Mouse (Mus musculus): Measurements from ENCODE around the gene Pi4k2a. TPM values are rescaled to one million over a fixed set of nuclear protein-coding genes. Genes with fewer than 3 reads are reported as not detected.
"Not testable (repeated sequence)": the region's sequence is repeated elsewhere in the genome, so short reads cannot be mapped to it uniquely, and the experiment has no call there.

Pi4k2a gene
- polyA plus RNA-seq, 1 experiment from 2014 or later: 28.2 TPM

- no peaks in the 10 kb centered on the region for H3K27me3 ChIP-seq (replicated peaks; ENCODE audit: control insufficient read depth, insufficient read depth, low read length)
- H3K9me3 ChIP-seq (ENCODE audit: control insufficient read depth, low read length): no peaks in the 10 kb centered on the region
- H3K4me3 ChIP-seq (ENCODE audit: low read depth, low read length): no peak overlapping the region
- no peak overlapping the region for H3K9ac ChIP-seq (ENCODE audit: low read depth, low read length)
- no peak overlapping the region for H3K27ac ChIP-seq (replicated peaks; ENCODE audit: low read depth, low read length)
- peaks cover 30% of the 10 kb centered on the region; the same call in 1 of the 2 replicates for H3K36me3 ChIP-seq (ENCODE audit: control insufficient read depth, insufficient read depth, low read length)
- no peaks in the 10 kb centered on the region for H3K4me1 ChIP-seq (ENCODE audit: control insufficient read depth, insufficient read depth, low read length)
- 91% methylated on average over 2 of the region's 2 CpGs for whole genome bisulfite sequencing
- no peak overlapping the region for H3K4me2 ChIP-seq (ENCODE audit: low read depth, low read length)
- DNase-seq (ENCODE audit: low spot score): no peak
- no peak for ATAC-seq (ENCODE audit: low read depth)
Observed at GRCm38 (mm10) chr19:42075051-42075450, 15.2 kb upstream of the Pi4k2a start.

GRCm38 (mm10) chr19:42075992-42076391 lies 14.3 kb upstream of the Pi4k2a start:
- no peaks in the 10 kb centered on the region for H3K27me3 ChIP-seq (replicated peaks; ENCODE audit: control insufficient read depth, insufficient read depth, low read length)
- peaks cover 30% of the 10 kb centered on the region; the same call in 1 of the 2 replicates for H3K36me3 ChIP-seq (ENCODE audit: control insufficient read depth, insufficient read depth, low read length)
- 89% methylated on average over 16 of the region's 16 CpGs for WGBS

DNA sequence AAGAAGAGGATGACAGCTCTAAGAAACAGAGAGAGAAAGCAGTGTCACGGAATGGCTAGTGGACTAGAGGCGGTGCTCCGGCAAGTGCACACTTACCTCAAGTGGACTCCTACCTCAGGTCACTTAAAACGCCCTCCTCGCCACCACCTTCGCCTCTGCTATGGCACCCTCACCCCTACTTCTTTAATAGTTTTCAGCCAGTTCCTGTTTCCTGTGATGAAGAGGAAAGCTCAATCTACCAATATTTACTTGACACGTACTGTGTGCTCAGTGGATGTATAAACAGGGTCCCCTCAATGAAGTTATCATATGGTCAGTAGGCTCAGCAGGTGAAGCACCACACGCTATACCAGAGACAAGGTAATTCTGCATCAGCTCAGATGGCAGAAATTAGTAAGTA lies 11.7 kb upstream of the Pi4k2a start:
- Histone ChIP-seq H3K4me1 (ENCODE audit: control insufficient read depth, insufficient read depth, low read length) (no peaks in the 10 kb centered on the region), H3K27me3 (replicated peaks; ENCODE audit: control insufficient read depth, insufficient read depth, low read length) (no peaks in the 10 kb centered on the region), H3K9ac (ENCODE audit: low read depth, low read length) (no peak overlapping the region), H3K4me3 (ENCODE audit: low read depth, low read length) (no peak overlapping the region), H3K36me3 (ENCODE audit: control insufficient read depth, insufficient read depth, low read length) (peaks cover 28% of the 10 kb centered on the region; the same call in 1 of the 2 replicates), H3K4me2 (ENCODE audit: low read depth, low read length) (no peak overlapping the region), H3K27ac (replicated peaks; ENCODE audit: low read depth, low read length) (no peak overlapping the region), H3K9me3 (ENCODE audit: control insufficient read depth, low read length) (no peaks in the 10 kb centered on the region)
- no peak for DNase-seq (ENCODE audit: low spot score)
- no peak for ATAC-seq (ENCODE audit: low read depth)
- WGBS: 94% methylated on average over 8 of the region's 8 CpGs

More at GRCm38 (mm10) chr19:42075992-42076391, 14.3 kb upstream of the Pi4k2a start:
- H3K9me3 ChIP-seq (ENCODE audit: control insufficient read depth, low read length): no peaks in the 10 kb centered on the region
- no peak overlapping the region for H3K4me3 ChIP-seq (ENCODE audit: low read depth, low read length)
- H3K4me1 ChIP-seq (ENCODE audit: control insufficient read depth, insufficient read depth, low read length): no peaks in the 10 kb centered on the region
- no peak overlapping the region for H3K27ac ChIP-seq (replicated peaks; ENCODE audit: low read depth, low read length)
- no peak overlapping the region for H3K4me2 ChIP-seq (ENCODE audit: low read depth, low read length)
- ATAC-seq (ENCODE audit: low read depth) (no peak), DNase-seq (ENCODE audit: low spot score) (no peak)
- no peak overlapping the region for H3K9ac ChIP-seq (ENCODE audit: low read depth, low read length)

GRCm38 (mm10) chr19:42079006-42079405 lies 11.3 kb upstream of the Pi4k2a start:
- Histone ChIP-seq H3K4me3 (ENCODE audit: low read depth, low read length) (no peak overlapping the region), H3K4me2 (ENCODE audit: low read depth, low read length) (no peak overlapping the region), H3K27me3 (replicated peaks; ENCODE audit: control insufficient read depth, insufficient read depth, low read length) (no peaks in the 10 kb centered on the region), H3K27ac (replicated peaks; ENCODE audit: low read depth, low read length) (no peak overlapping the region), H3K9me3 (ENCODE audit: control insufficient read depth, low read length) (no peaks in the 10 kb centered on the region), H3K9ac (ENCODE audit: low read depth, low read length) (no peak overlapping the region), H3K4me1 (ENCODE audit: control insufficient read depth, insufficient read depth, low read length) (no peaks in the 10 kb centered on the region), H3K36me3 (ENCODE audit: control insufficient read depth, insufficient read depth, low read length) (peaks cover 24% of the 10 kb centered on the region; the same call in 1 of the 2 replicates)
- no peak for DNase-seq (ENCODE audit: low spot score)
- ATAC-seq (ENCODE audit: low read depth): no peak
- 95% methylated on average over 12 of the region's 12 CpGs for WGBS

DNA sequence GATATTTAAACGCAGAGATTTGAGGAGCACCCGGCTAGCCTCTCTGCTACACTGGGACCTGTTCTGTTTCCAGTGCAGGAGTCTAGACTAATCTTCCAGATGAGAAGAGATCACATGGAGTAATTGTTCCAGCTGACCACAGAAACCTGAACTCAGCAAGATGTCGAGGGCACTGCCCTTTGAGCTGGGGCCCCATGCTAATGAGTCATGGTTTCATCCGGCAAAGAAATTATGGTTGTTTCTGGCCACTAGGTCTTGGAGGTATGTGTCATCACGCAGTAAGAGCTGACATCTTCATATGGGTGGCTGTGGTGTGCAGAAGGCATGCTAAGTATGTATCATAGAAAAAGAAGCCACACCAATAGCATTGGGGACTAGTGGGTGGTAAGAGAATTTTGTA lies 10.3 kb upstream of the Pi4k2a start:
- DNase-seq (ENCODE audit: low spot score) (no peak), ATAC-seq (ENCODE audit: low read depth) (no peak)
- Histone ChIP-seq H3K4me2 (ENCODE audit: low read depth, low read length) (no peak overlapping the region), H3K27ac (replicated peaks; ENCODE audit: low read depth, low read length) (no peak overlapping the region), H3K27me3 (replicated peaks; ENCODE audit: control insufficient read depth, insufficient read depth, low read length) (no peaks in the 10 kb centered on the region), H3K9me3 (ENCODE audit: control insufficient read depth, low read length) (no peaks in the 10 kb centered on the region), H3K4me1 (ENCODE audit: control insufficient read depth, insufficient read depth, low read length) (no peaks in the 10 kb centered on the region), H3K4me3 (ENCODE audit: low read depth, low read length) (no peak overlapping the region), H3K36me3 (ENCODE audit: control insufficient read depth, insufficient read depth, low read length) (peaks cover 15% of the 10 kb centered on the region; the same call in 1 of the 2 replicates), H3K9ac (ENCODE audit: low read depth, low read length) (no peak overlapping the region)
- WGBS: 72% methylated on average over 5 of the region's 5 CpGs

DNA sequence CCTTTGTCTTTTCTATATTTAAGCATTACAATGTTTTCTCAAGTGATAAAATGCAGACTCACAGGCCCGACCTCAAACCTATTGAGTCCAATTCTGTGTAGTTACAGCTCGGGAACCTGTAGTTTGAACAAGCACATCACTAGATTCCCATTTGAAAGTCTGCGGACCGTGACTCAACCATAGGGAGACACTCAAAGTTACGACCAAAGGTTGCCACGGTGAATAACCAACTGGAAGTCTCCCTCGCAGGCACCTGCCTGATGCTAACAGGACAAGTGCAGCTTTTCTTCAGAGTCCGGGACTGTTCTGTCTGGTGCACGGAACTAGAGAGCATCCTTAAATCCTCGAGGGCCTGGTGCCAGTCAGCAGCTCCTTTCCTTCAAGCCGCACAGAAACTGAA lies 9.8 kb upstream of the Pi4k2a start:
- H3K9me3 ChIP-seq (ENCODE audit: control insufficient read depth, low read length): no peaks in the 10 kb centered on the region
- no peak overlapping the region for H3K4me3 ChIP-seq (ENCODE audit: low read depth, low read length)
- H3K36me3 ChIP-seq (ENCODE audit: control insufficient read depth, insufficient read depth, low read length): peaks cover 10% of the 10 kb centered on the region; the same call in 1 of the 2 replicates
- no peak overlapping the region for H3K4me2 ChIP-seq (ENCODE audit: low read depth, low read length)
- DNase-seq (ENCODE audit: low spot score) (no peak), ATAC-seq (ENCODE audit: low read depth) (no peak)
- H3K27me3 ChIP-seq (replicated peaks; ENCODE audit: control insufficient read depth, insufficient read depth, low read length): no peaks in the 10 kb centered on the region
- 0 out of 2 replicates have a peak, but pooled peaks cover under 1% of the 10 kb centered on the region for H3K4me1 ChIP-seq (ENCODE audit: control insufficient read depth, insufficient read depth, low read length)
- 80% methylated on average over 11 of the region's 11 CpGs for WGBS
- H3K27ac ChIP-seq (replicated peaks; ENCODE audit: low read depth, low read length): no peak overlapping the region
- no peak overlapping the region for H3K9ac ChIP-seq (ENCODE audit: low read depth, low read length)

GRCm38 (mm10) chr19:42081613-42082012 lies 8.7 kb upstream of the Pi4k2a start:
- not testable (repeated sequence) for H3K4me1 ChIP-seq (ENCODE audit: control insufficient read depth, insufficient read depth, low read length); DNase-seq (ENCODE audit: low spot score); H3K4me2 ChIP-seq (ENCODE audit: low read depth, low read length); H3K36me3 ChIP-seq (ENCODE audit: control insufficient read depth, insufficient read depth, low read length); ATAC-seq (ENCODE audit: low read depth); H3K9ac ChIP-seq (ENCODE audit: low read depth, low read length); H3K9me3 ChIP-seq (ENCODE audit: control insufficient read depth, low read length); H3K27me3 ChIP-seq (replicated peaks; ENCODE audit: control insufficient read depth, insufficient read depth, low read length); H3K4me3 ChIP-seq (ENCODE audit: low read depth, low read length); H3K27ac ChIP-seq (replicated peaks; ENCODE audit: low read depth, low read length)
- 98% methylated on average over 5 of the region's 5 CpGs for WGBS

DNA sequence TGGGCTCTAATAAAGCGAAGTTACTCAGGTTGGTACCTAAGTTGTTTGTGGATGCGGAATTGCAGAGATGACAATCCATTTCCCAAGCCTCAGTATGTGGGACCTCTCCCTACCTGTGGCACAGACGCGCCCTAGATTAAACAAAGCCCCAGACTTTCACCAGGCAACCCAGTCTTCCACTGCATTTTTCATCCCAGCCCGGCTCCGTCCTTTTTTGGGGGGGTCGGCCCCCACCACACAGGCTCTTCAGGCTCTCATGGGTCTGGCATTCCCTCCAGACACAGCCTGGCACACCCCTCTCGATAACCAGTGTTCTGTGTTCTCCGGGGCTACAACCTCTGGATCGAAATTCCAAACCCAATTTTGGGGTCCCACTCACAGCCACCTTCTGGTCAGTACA lies 4.6 kb upstream of the Pi4k2a start:
- Histone ChIP-seq H3K27ac (replicated peaks; ENCODE audit: low read depth, low read length) (no peak overlapping the region), H3K36me3 (ENCODE audit: control insufficient read depth, insufficient read depth, low read length) (no peaks in the 10 kb centered on the region), H3K27me3 (replicated peaks; ENCODE audit: control insufficient read depth, insufficient read depth, low read length) (no peaks in the 10 kb centered on the region), H3K4me2 (ENCODE audit: low read depth, low read length) (peak overlapping the region; percentile 67), H3K4me3 (ENCODE audit: low read depth, low read length) (peak overlapping the region; percentile 64), H3K9me3 (ENCODE audit: control insufficient read depth, low read length) (no peaks in the 10 kb centered on the region), H3K4me1 (ENCODE audit: control insufficient read depth, insufficient read depth, low read length) (0 out of 2 replicates have a peak, but pooled peaks cover 14% of the 10 kb centered on the region), H3K9ac (ENCODE audit: low read depth, low read length) (peak overlapping the region; percentile 72)
- no peak for DNase-seq (ENCODE audit: low spot score)
- 5% methylated on average over 10 of the region's 10 CpGs for WGBS
- ATAC-seq (ENCODE audit: low read depth): no peak

DNA sequence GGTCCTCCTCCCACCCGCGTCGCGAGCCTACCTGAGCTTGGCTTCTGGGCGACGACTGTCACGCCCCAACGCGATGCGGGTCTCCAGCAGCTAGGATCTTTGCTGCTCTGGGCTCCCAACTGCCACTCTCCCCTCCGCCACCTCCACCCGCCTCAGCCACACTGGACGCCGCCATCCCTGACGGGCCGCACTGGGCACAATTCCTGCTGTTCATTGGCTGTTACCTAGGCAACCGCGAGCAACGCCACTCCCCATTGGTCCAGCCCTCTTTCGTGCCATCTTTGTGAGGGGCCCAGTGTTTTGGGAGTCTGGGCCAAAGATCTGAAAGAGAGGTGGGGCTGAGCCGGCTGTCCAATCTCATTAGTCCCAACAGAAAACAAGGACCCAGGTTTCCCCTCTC lies 4.1 kb upstream of the Pi4k2a start, which contains the start of gene Morn4:
Gene Morn4, minus strand, starts transcription at position 192 of the 400 bp plus-strand sequence.
- peak within 1 kb of the TSS; percentile 67 for H3K4me2 ChIP-seq (ENCODE audit: low read depth, low read length)
- no peaks in the 10 kb centered on the region for H3K27me3 ChIP-seq (replicated peaks; ENCODE audit: control insufficient read depth, insufficient read depth, low read length)
- peak; percentile 80 for ATAC-seq (ENCODE audit: low read depth)
- peak within 1 kb of the TSS; percentile 64 for H3K4me3 ChIP-seq (ENCODE audit: low read depth, low read length)
- H3K9ac ChIP-seq (ENCODE audit: low read depth, low read length): peak within 1 kb of the TSS; percentile 72
- peak; percentile 95 for DNase-seq (ENCODE audit: low spot score)
- no peaks in the 10 kb centered on the region for H3K36me3 ChIP-seq (ENCODE audit: control insufficient read depth, insufficient read depth, low read length)
- H3K9me3 ChIP-seq (ENCODE audit: control insufficient read depth, low read length): no peaks in the 10 kb centered on the region
- H3K4me1 ChIP-seq (ENCODE audit: control insufficient read depth, insufficient read depth, low read length): peaks cover 15% of the 10 kb centered on the region; the same call in 1 of the 2 replicates
- WGBS: under 1% methylated on average over 21 of the region's 21 CpGs
- H3K27ac ChIP-seq (replicated peaks; ENCODE audit: low read depth, low read length): no peak within 1 kb of the TSS
